Mouse (Mus musculus): ENCODE data around the gene Hnf4a. TPM values are rescaled to one million over a fixed set of nuclear protein-coding genes. Genes with fewer than 3 reads are reported as not detected.

Hnf4a gene
- polyA plus RNA-seq, 1 experiment, result 0.67 TPM

- TF ChIP-seq CTCF (IDR thresholded peaks at IDR 0.05; ENCODE audit: insufficient read depth, low read length), result no peak
- TF ChIP-seq POLR2A (IDR thresholded peaks at IDR 0.05; ENCODE audit: borderline replicate concordance, extremely low read depth, low read depth, low read length), result no peak
- H3K4me1 ChIP-seq (ENCODE audit: control insufficient read depth, insufficient read depth, low read length), result peaks cover 20% of the 10 kb centered on the region
- H3K4me3 ChIP-seq (replicated peaks; ENCODE audit: extremely low read depth, low read depth, low read length), result no peak overlapping the region
- DNase-seq, result no peak
- whole genome bisulfite sequencing, result 88% methylated on average over 10 of the region's 10 CpGs
These were observed 87.2 kb downstream of the Hnf4a start for GRCm38 (mm10) chr2:163593636-163594282.

- DNase-seq, result peak; percentile 32
These were observed 88.5 kb downstream of the Hnf4a start for GRCm38 (mm10) chr2:163595119-163595518.

GRCm38 (mm10) chr2:163596057-163596872 lies 89.7 kb downstream of the Hnf4a start:
- peak; percentile 47 for DNase-seq
- Histone ChIP-seq H3K4me1 (ENCODE audit: control insufficient read depth, insufficient read depth, low read length) (peaks cover 17% of the 10 kb centered on the region), H3K4me3 (replicated peaks; ENCODE audit: extremely low read depth, low read depth, low read length) (no peak overlapping the region)
- TF ChIP-seq CTCF (IDR thresholded peaks at IDR 0.05; ENCODE audit: insufficient read depth, low read length), result no peak
- no peak for TF ChIP-seq POLR2A (IDR thresholded peaks at IDR 0.05; ENCODE audit: borderline replicate concordance, extremely low read depth, low read depth, low read length)
- WGBS, result 35% methylated on average over 13 of the region's 13 CpGs

More at GRCm38 (mm10) chr2:163595119-163595518, 88.5 kb downstream of the Hnf4a start:
- 7% methylated on average over 2 of the region's 2 CpGs for WGBS
- TF ChIP-seq CTCF (IDR thresholded peaks at IDR 0.05; ENCODE audit: insufficient read depth, low read length) (no peak), POLR2A (IDR thresholded peaks at IDR 0.05; ENCODE audit: borderline replicate concordance, extremely low read depth, low read depth, low read length) (peak; percentile 54; the same call in 1 of the 2 replicates)
- Histone ChIP-seq H3K4me1 (ENCODE audit: control insufficient read depth, insufficient read depth, low read length) (peaks cover 20% of the 10 kb centered on the region), H3K4me3 (replicated peaks; ENCODE audit: extremely low read depth, low read depth, low read length) (no peak overlapping the region)

GRCm38 (mm10) chr2:163596873-163597155 lies 90.2 kb downstream of the Hnf4a start:
- peaks cover 17% of the 10 kb centered on the region for H3K4me1 ChIP-seq (ENCODE audit: control insufficient read depth, insufficient read depth, low read length)
- DNase-seq, result no peak
- no peak for TF ChIP-seq CTCF (IDR thresholded peaks at IDR 0.05; ENCODE audit: insufficient read depth, low read length)
- TF ChIP-seq POLR2A (IDR thresholded peaks at IDR 0.05; ENCODE audit: borderline replicate concordance, extremely low read depth, low read depth, low read length), result no peak
- H3K4me3 ChIP-seq (replicated peaks; ENCODE audit: extremely low read depth, low read depth, low read length), result no peak overlapping the region
- 32% methylated on average over 3 of the region's 3 CpGs for WGBS

- peak; percentile 48 for DNase-seq
- H3K4me3 ChIP-seq (replicated peaks; ENCODE audit: extremely low read depth, low read depth, low read length), result no peak overlapping the region
- WGBS, result 58% methylated on average over 4 of the region's 4 CpGs
- peaks cover 17% of the 10 kb centered on the region for H3K4me1 ChIP-seq (ENCODE audit: control insufficient read depth, insufficient read depth, low read length)
- TF ChIP-seq CTCF (IDR thresholded peaks at IDR 0.05; ENCODE audit: insufficient read depth, low read length) (peak; percentile 72), POLR2A (IDR thresholded peaks at IDR 0.05; ENCODE audit: borderline replicate concordance, extremely low read depth, low read depth, low read length) (no peak)
These were observed 91.1 kb downstream of the Hnf4a start for GRCm38 (mm10) chr2:163597661-163598060.

- no peak overlapping the region for H3K4me3 ChIP-seq (replicated peaks; ENCODE audit: extremely low read depth, low read depth, low read length)
- peak; percentile 63 for DNase-seq
- TF ChIP-seq POLR2A (IDR thresholded peaks at IDR 0.05; ENCODE audit: borderline replicate concordance, extremely low read depth, low read depth, low read length), result no peak
- TF ChIP-seq CTCF (IDR thresholded peaks at IDR 0.05; ENCODE audit: insufficient read depth, low read length), result peak; percentile 88
- 2% methylated on average over 1 of the region's 1 CpGs for WGBS
- peaks cover 17% of the 10 kb centered on the region for H3K4me1 ChIP-seq (ENCODE audit: control insufficient read depth, insufficient read depth, low read length)
These were observed 92.6 kb downstream of the Hnf4a start for GRCm38 (mm10) chr2:163599226-163599625.

GRCm38 (mm10) chr2:163601066-163601465 lies 94.5 kb downstream of the Hnf4a start:
- peaks cover 7% of the 10 kb centered on the region for H3K4me1 ChIP-seq (ENCODE audit: control insufficient read depth, insufficient read depth, low read length)
- no peak overlapping the region for H3K4me3 ChIP-seq (replicated peaks; ENCODE audit: extremely low read depth, low read depth, low read length)
- no peak for DNase-seq
- TF ChIP-seq POLR2A (IDR thresholded peaks at IDR 0.05; ENCODE audit: borderline replicate concordance, extremely low read depth, low read depth, low read length) (no peak), CTCF (IDR thresholded peaks at IDR 0.05; ENCODE audit: insufficient read depth, low read length) (no peak)
- WGBS, result 70% methylated on average over 7 of the region's 7 CpGs

- DNase-seq, result no peak
- TF ChIP-seq POLR2A (IDR thresholded peaks at IDR 0.05; ENCODE audit: borderline replicate concordance, extremely low read depth, low read depth, low read length) (no peak), CTCF (IDR thresholded peaks at IDR 0.05; ENCODE audit: insufficient read depth, low read length) (no peak)
- Histone ChIP-seq H3K4me1 (ENCODE audit: control insufficient read depth, insufficient read depth, low read length) (peaks cover 7% of the 10 kb centered on the region), H3K4me3 (replicated peaks; ENCODE audit: extremely low read depth, low read depth, low read length) (peak overlapping the region; percentile 79)
- WGBS, result 62% methylated on average over 7 of the region's 7 CpGs
These were observed 95.1 kb downstream of the Hnf4a start for GRCm38 (mm10) chr2:163601712-163602100.

- peak; percentile 82 for DNase-seq
- under 1% methylated on average over 57 of the region's 57 CpGs for WGBS
- Histone ChIP-seq H3K4me1 (ENCODE audit: control insufficient read depth, insufficient read depth, low read length) (peaks cover under 1% of the 10 kb centered on the region), H3K4me3 (replicated peaks; ENCODE audit: extremely low read depth, low read depth, low read length) (peak within 1 kb of the TSS; percentile 79)
- TF ChIP-seq CTCF (IDR thresholded peaks at IDR 0.05; ENCODE audit: insufficient read depth, low read length) (peak; percentile 60), POLR2A (IDR thresholded peaks at IDR 0.05; ENCODE audit: borderline replicate concordance, extremely low read depth, low read depth, low read length) (peak; percentile 38)
These were observed 95.7 kb downstream of the Hnf4a start, which contains the start of gene Ttpal for GRCm38 (mm10) chr2:163602101-163602971. Gene Ttpal, plus strand, starts transcription at chr2:163602314.

Data from lung, adult 2 months (tissue).